Mouse (Mus musculus) MEL (cell line): Measurements from ENCODE around the gene Cog7. TPM values are rescaled to one million over a fixed set of nuclear protein-coding genes. Genes with fewer than 3 reads are reported as not detected.

Experiments used
- DNase-seq: peaks from one replicate; pipeline ENCODE4 v3.0.0; 2011; ENCODE audit warnings: low read depth, low spot score
- H3K27ac ChIP-seq: 2 replicates; pipeline ENCODE4 v1.5.1; 2012; ENCODE audit warnings: low read depth, mild to moderate bottlenecking, control low read depth, low read length, moderate library complexity; ENCODE audit not compliant: control insufficient read depth
- H3K27me3 ChIP-seq, 2 experiments: fragments of 150-350 bp in 1 of 2; sonication (generic) in 1 of 2; 2 replicates each; pipeline ENCODE4 v1.6.1; 2012; ENCODE audit warnings: low read length in 2 of 2, mild to moderate bottlenecking in 2 of 2, improper control_type of control experiment in 1 of 2, moderate library complexity in 1 of 2; ENCODE audit not compliant: insufficient read depth in 2 of 2, control insufficient read depth in 1 of 2
- H3K36me3 ChIP-seq, 2 experiments: 2 replicates each; pipeline ENCODE4 v1.6.1; 2012 to 2014; ENCODE audit warnings: low read length in 2 of 2, improper control_type of control experiment in 1 of 2, inconsistent platforms in 1 of 2, mild to moderate bottlenecking in 1 of 2; ENCODE audit not compliant: insufficient read depth in 2 of 2, control insufficient read depth in 1 of 2
- H3K4me1 ChIP-seq, 2 experiments: fragments of 150-350 bp in 1 of 2; sonication (generic) in 1 of 2; 2 replicates each; pipeline ENCODE4 v1.6.1; 2012; ENCODE audit warnings: low read length in 2 of 2, improper control_type of control experiment in 1 of 2, mild to moderate bottlenecking in 1 of 2; ENCODE audit not compliant: insufficient read depth in 2 of 2, control insufficient read depth in 1 of 2
- H3K4me3 ChIP-seq, 2 experiments: fragments of 150-350 bp in 1 of 2; sonication (generic) in 1 of 2; 2 replicates each; pipeline ENCODE4 v1.5.1; 2012; ENCODE audit warnings: low read depth in 2 of 2, low read length in 2 of 2, mild to moderate bottlenecking in 2 of 2, moderate library complexity in 2 of 2, control low read depth in 1 of 2, improper control_type of control experiment in 1 of 2; ENCODE audit not compliant: control insufficient read depth in 1 of 2, insufficient read depth in 1 of 2
- H3K79me2 ChIP-seq: 2 replicates; pipeline ENCODE4 v1.6.1; 2012; ENCODE audit warnings: mild to moderate bottlenecking, low read length, moderate library complexity; ENCODE audit not compliant: control insufficient read depth, poor library complexity, insufficient read depth
- H3K9ac ChIP-seq: 2 replicates; pipeline ENCODE4 v1.6.1; 2012; ENCODE audit warnings: low read depth, mild to moderate bottlenecking, control low read depth, low read length, moderate library complexity; ENCODE audit not compliant: control insufficient read depth, poor library complexity, severe bottlenecking
- H3K9me3 ChIP-seq: fragments of 150-350 bp; sonication (generic); replicated peaks from 2 replicates; pipeline ENCODE4 v1.6.1; 2012; ENCODE audit warnings: mild to moderate bottlenecking, low read length, improper control_type of control experiment, moderate library complexity; ENCODE audit not compliant: insufficient read depth
- E2F4 ChIP-seq: IDR thresholded peaks from 2 replicates; pipeline ENCODE4 v1.6.1; 2011; ENCODE audit warnings: low read depth, low read length, improper control_type of control experiment, borderline replicate concordance
- ELF1 ChIP-seq: IDR thresholded peaks from 2 replicates; pipeline ENCODE4 v1.6.1; 2014; ENCODE audit warnings: low read depth, mild to moderate bottlenecking, inconsistent platforms, low read length, improper control_type of control experiment, moderate library complexity
- EP300 ChIP-seq, 2 experiments: IDR thresholded peaks; 2 replicates each; pipeline ENCODE4 v1.6.1; 2011; ENCODE audit warnings: improper control_type of control experiment in 2 of 2, low read length in 2 of 2, low read depth in 1 of 2, mild to moderate bottlenecking in 1 of 2
- ETS1 ChIP-seq: IDR thresholded peaks from 2 replicates; pipeline ENCODE4 v1.6.1; 2012; ENCODE audit warnings: low read depth, mild to moderate bottlenecking, inconsistent platforms, low read length, improper control_type of control experiment, moderate library complexity
- GABPA ChIP-seq: IDR thresholded peaks from 2 replicates; pipeline ENCODE4 v1.6.1; 2012; ENCODE audit warnings: low read depth, mild to moderate bottlenecking, inconsistent platforms, low read length, improper control_type of control experiment, moderate library complexity
- GATA1 ChIP-seq: IDR thresholded peaks from 2 replicates; pipeline ENCODE4 v1.6.1; 2011; ENCODE audit warnings: low read depth, low read length, improper control_type of control experiment
- HCFC1 ChIP-seq: IDR thresholded peaks from 2 replicates; pipeline ENCODE4 v1.6.1; 2012; ENCODE audit warnings: low read depth, mild to moderate bottlenecking, inconsistent platforms, low read length, improper control_type of control experiment, moderate library complexity
- KAT2A ChIP-seq: conservative IDR thresholded peaks from 2 replicates; pipeline ENCODE4 v1.6.1; 2012; ENCODE audit warnings: low read depth, low read length, improper control_type of control experiment, inconsistent platforms
- MAZ ChIP-seq: IDR thresholded peaks from 2 replicates; pipeline ENCODE4 v1.6.1; 2012; ENCODE audit warnings: low read depth, mild to moderate bottlenecking, inconsistent platforms, low read length, improper control_type of control experiment
- MEF2A ChIP-seq: IDR thresholded peaks from 2 replicates; pipeline ENCODE4 v1.6.1; 2014; ENCODE audit warnings: low read depth, mild to moderate bottlenecking, inconsistent platforms, low read length, improper control_type of control experiment; ENCODE audit not compliant: poor library complexity, insufficient replicate concordance, severe bottlenecking; ENCODE audit errors: extremely low read depth
- MYB ChIP-seq: IDR thresholded peaks from 2 replicates; pipeline ENCODE4 v1.6.1; 2011; ENCODE audit warnings: mild to moderate bottlenecking, low read depth, low read length, improper control_type of control experiment
- MYC ChIP-seq: IDR thresholded peaks from 2 replicates; pipeline ENCODE4 v1.6.1; 2011; ENCODE audit warnings: low read depth, mild to moderate bottlenecking, low read length, improper control_type of control experiment, moderate library complexity
- NELFE ChIP-seq: IDR thresholded peaks from 2 replicates; pipeline ENCODE4 v1.6.1; 2011; ENCODE audit warnings: low read depth, low read length, improper control_type of control experiment
- NRF1 ChIP-seq: IDR thresholded peaks from 2 replicates; pipeline ENCODE4 v1.6.1; 2014; ENCODE audit warnings: low read depth, mild to moderate bottlenecking, inconsistent platforms, low read length, improper control_type of control experiment, moderate library complexity; ENCODE audit not compliant: poor library complexity, insufficient read depth, severe bottlenecking
- POLR2AphosphoS2 ChIP-seq: IDR thresholded peaks from 2 replicates; pipeline ENCODE4 v1.6.1; 2011; ENCODE audit warnings: low read length, improper control_type of control experiment
- RAD21 ChIP-seq: IDR thresholded peaks from 2 replicates; pipeline ENCODE4 v1.6.1; 2011; ENCODE audit warnings: mild to moderate bottlenecking, low read depth, low read length, improper control_type of control experiment
- SIN3A ChIP-seq: IDR thresholded peaks from 2 replicates; pipeline ENCODE4 v1.6.1; 2012; ENCODE audit warnings: low read length, improper control_type of control experiment, inconsistent platforms
- SMC3 ChIP-seq: IDR thresholded peaks from 2 replicates; pipeline ENCODE4 v1.6.1; 2011; ENCODE audit warnings: low read depth, low read length, improper control_type of control experiment
- TCF12 ChIP-seq: IDR thresholded peaks from 2 replicates; pipeline ENCODE4 v1.6.1; 2014; ENCODE audit warnings: low read depth, mild to moderate bottlenecking, inconsistent platforms, low read length, improper control_type of control experiment, moderate library complexity
- UBTF ChIP-seq: IDR thresholded peaks from 2 replicates; pipeline ENCODE4 v1.6.1; 2012; ENCODE audit warnings: low read depth, mild to moderate bottlenecking, inconsistent platforms, low read length, improper control_type of control experiment, moderate library complexity, borderline replicate concordance; ENCODE audit not compliant: insufficient read depth
- ZNF384 ChIP-seq: IDR thresholded peaks from 2 replicates; pipeline ENCODE4 v1.6.1; 2012; ENCODE audit warnings: low read depth, mild to moderate bottlenecking, inconsistent platforms, low read length, improper control_type of control experiment
- polyA plus RNA-seq, 2 experiments: library from polyadenylated mRNA; stranded (reverse) in 1 of 2; unstranded in 1 of 2; fragments of >175 nt in 1 of 2; fragments of >200 nt in 1 of 2; gene quantifications; 2 replicates each; pipeline versions ENCODE4 v1.2.1 to v1.2.4; 2012; ENCODE audit warnings: low replicate concordance in 2 of 2, low read depth in 1 of 2; ENCODE audit not compliant: insufficient read length in 2 of 2, insufficient read depth in 1 of 2, missing spikeins in 1 of 2
- total RNA-seq: library from RNA; depleted of rRNA; stranded (reverse); fragments of 300-350 nt; gene quantifications from 2 replicates; pipeline ENCODE4 v1.2.3, GENCODE M21; 2012

Cog7 gene
- total and polyA plus RNA-seq, 3 experiments = 17.1 to 21.2 TPM; not detected in 1

GRCm38 (mm10) chr7:121890636-121891360 is 90.7 kb downstream of the Cog7 start:
- no peaks in the 10 kb centered on the region for H3K4me1 ChIP-seq
- no peaks in the 10 kb centered on the region for H3K79me2 ChIP-seq
- H3K36me3 ChIP-seq = no peaks in the 10 kb centered on the region
- no peaks in the 10 kb centered on the region for H3K9me3 ChIP-seq
- H3K4me3 ChIP-seq = no peak overlapping the region
- no peak for DNase-seq
- TF ChIP-seq NELFE (no peak), MYB (no peak), HCFC1 (no peak), ETS1 (no peak), GABPA (no peak), KAT2A (no peak), MAZ (no peak), GATA1 (no peak), ZNF384 (no peak), MYC (no peak), MEF2A (no peak), RAD21 (no peak), SMC3 (no peak), ELF1 (no peak), EP300 (IDR thresholded peaks at IDR 0.05; ENCODE audit: low read depth in 1 of 2, low read length in 2 of 2) (no peak), POLR2AphosphoS2 (no peak), SIN3A (no peak)
- H3K9ac ChIP-seq = no peak overlapping the region
- no peak overlapping the region for H3K27ac ChIP-seq
- H3K27me3 ChIP-seq = no peaks in the 10 kb centered on the region

- Histone ChIP-seq H3K9ac (no peak overlapping the region), H3K4me3 (no peak overlapping the region), H3K79me2 (no peaks in the 10 kb centered on the region), H3K27ac (no peak overlapping the region), H3K4me1 (no peaks in the 10 kb centered on the region), H3K27me3 (no peaks in the 10 kb centered on the region), H3K36me3 (no peaks in the 10 kb centered on the region), H3K9me3 (no peaks in the 10 kb centered on the region)
- DNase-seq = no peak
- no peak for TF ChIP-seq NRF1
- no peak for TF ChIP-seq UBTF
- TF ChIP-seq MYC = no peak
- TF ChIP-seq MAZ = no peak
- no peak for TF ChIP-seq TCF12
- TF ChIP-seq ZNF384 = no peak
- no peak for TF ChIP-seq NELFE
- no peak for TF ChIP-seq E2F4
Observed at GRCm38 (mm10) chr7:121880246-121880645, 101.3 kb downstream of the Cog7 start.
